Mouse (Mus musculus) intestine, postnatal 0 days (tissue): ENCODE results near the gene Ddx47. TPM values are rescaled to one million over a fixed set of nuclear protein-coding genes. Genes with fewer than 3 reads are reported as not detected.

Experiments
- ATAC-seq: fragments of 200-750 bp; cut with Nextera tagmentation; 2 replicates; pipeline ENCODE4 v1.8.0; 2017; ENCODE audit warnings: mild to moderate bottlenecking, moderate TSS enrichment, moderate library complexity
- H3K27ac ChIP-seq: fragments of 300-500 bp; sonication (generic); 2 replicates; pipeline ENCODE4 v1.5.1; 2014; ENCODE audit warnings: mild to moderate bottlenecking, low read depth, low read length, moderate library complexity
- H3K27me3 ChIP-seq: fragments of 300-500 bp; sonication (generic); replicated peaks from 2 replicates; pipeline ENCODE4 v1.6.1; 2014; ENCODE audit warnings: low read length, mixed read lengths; ENCODE audit not compliant: control insufficient read depth, insufficient read depth
- H3K36me3 ChIP-seq: fragments of 300-500 bp; sonication (generic); 2 replicates; pipeline ENCODE4 v1.6.1; 2014; ENCODE audit warnings: mild to moderate bottlenecking, moderate library complexity; ENCODE audit not compliant: control insufficient read depth, insufficient read depth
- H3K4me1 ChIP-seq: fragments of 300-500 bp; sonication (generic); replicated peaks from 2 replicates; pipeline ENCODE4 v1.6.1; 2014; ENCODE audit warnings: antibody characterized with exemption, low read length, mixed read lengths; ENCODE audit not compliant: control insufficient read depth, insufficient read depth
- H3K4me2 ChIP-seq: fragments of 300-500 bp; sonication (generic); replicated peaks from 2 replicates; pipeline ENCODE4 v1.6.1; 2014; ENCODE audit warnings: low read depth, mild to moderate bottlenecking, moderate library complexity
- H3K4me3 ChIP-seq: fragments of 300-500 bp; sonication (generic); 2 replicates; pipeline ENCODE4 v1.5.1; 2014; ENCODE audit warnings: low read depth, low read length
- H3K9ac ChIP-seq: fragments of 300-500 bp; sonication (generic); 2 replicates; pipeline ENCODE4 v1.6.1; 2014; ENCODE audit warnings: mild to moderate bottlenecking, low read depth, low read length
- H3K9me3 ChIP-seq: fragments of 300-500 bp; sonication (generic); 2 replicates; pipeline ENCODE4 v1.6.1; 2016; ENCODE audit warnings: mixed run types; ENCODE audit not compliant: control insufficient read depth
- CTCF ChIP-seq: sonication (generic); IDR thresholded peaks from 2 replicates; pipeline ENCODE4 v1.5.1; 2016; ENCODE audit warnings: low read depth, mild to moderate bottlenecking, control low read depth, antibody characterized with exemption, moderate library complexity
- WGBS: fragments of 180-500 bp; shearing (Covaris S2); extraction: QIAGEN DNeasy Blood & Tissue Kit; methylation state at CpG from one replicate; pipeline ENCODE4 v1.1.7; 2014; 5-methylcytosine and 5-hydroxymethylcytosine counted together
- polyA plus RNA-seq: library from polyadenylated mRNA; unstranded; fragments of >200 nt; fragmentation: Nextera tagmentation; extraction: Ambion mirVana; gene quantifications from 2 replicates; pipeline ENCODE4 v1.2.1, GENCODE M21; 2015

The Ddx47 gene
- polyA plus RNA-seq, 1 experiment from 2014 or later, result 33.5 TPM

DNA sequence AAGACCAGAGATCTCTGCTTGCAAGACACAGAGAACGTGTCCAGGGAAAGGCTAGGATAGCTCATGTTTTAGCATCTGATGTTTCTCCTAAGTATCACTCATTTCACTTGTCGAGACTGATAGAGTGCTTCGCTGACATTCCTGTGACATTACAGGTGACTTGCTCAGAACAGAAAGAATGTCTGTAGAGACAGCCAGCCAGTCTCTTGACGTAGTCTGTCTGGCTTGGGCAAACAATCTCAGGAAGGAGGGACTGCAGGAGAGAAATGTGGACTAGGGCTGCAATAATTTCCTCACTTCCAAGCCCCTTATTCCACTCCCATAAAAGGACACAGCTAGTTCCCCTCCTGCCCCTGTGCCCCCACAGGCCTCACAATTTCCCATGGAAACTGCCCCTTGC, 11.1 kb upstream of the Ddx47 start:
- no peaks in the 10 kb centered on the region for H3K36me3 ChIP-seq
- no peak overlapping the region for H3K27ac ChIP-seq
- no peak overlapping the region for H3K4me3 ChIP-seq
- H3K4me1 ChIP-seq, result no peaks in the 10 kb centered on the region
- ATAC-seq, result no peak
- no peak for TF ChIP-seq CTCF
- no peak overlapping the region for H3K4me2 ChIP-seq
- H3K27me3 ChIP-seq, result no peaks in the 10 kb centered on the region
- no peaks in the 10 kb centered on the region for H3K9me3 ChIP-seq
- no peak overlapping the region for H3K9ac ChIP-seq
- 45% methylated on average over 4 of the region's 4 CpGs for WGBS

- no peak overlapping the region for H3K4me2 ChIP-seq
- no peak overlapping the region for H3K27ac ChIP-seq
- no peak for ATAC-seq
- no peaks in the 10 kb centered on the region for H3K36me3 ChIP-seq
- H3K4me1 ChIP-seq, result no peaks in the 10 kb centered on the region
- H3K27me3 ChIP-seq, result no peaks in the 10 kb centered on the region
- no peak overlapping the region for H3K9ac ChIP-seq
- no peaks in the 10 kb centered on the region for H3K9me3 ChIP-seq
- TF ChIP-seq CTCF, result no peak
- H3K4me3 ChIP-seq, result no peak overlapping the region
- WGBS, result 90% methylated on average over 4 of the region's 4 CpGs
These were observed 9.4 kb upstream of the Ddx47 start for GRCm38 (mm10) chr6:135001991-135002390.

GRCm38 (mm10) chr6:135006372-135006771, 5.0 kb upstream of the Ddx47 start:
- no peak overlapping the region for H3K4me3 ChIP-seq
- H3K9ac ChIP-seq, result no peak overlapping the region
- H3K27ac ChIP-seq, result no peak overlapping the region
- no peaks in the 10 kb centered on the region for H3K36me3 ChIP-seq
- no peak overlapping the region for H3K4me2 ChIP-seq
- no peak for ATAC-seq
- no peaks in the 10 kb centered on the region for H3K27me3 ChIP-seq
- TF ChIP-seq CTCF, result no peak
- WGBS, result 81% methylated on average over 4 of the region's 4 CpGs
- no peaks in the 10 kb centered on the region for H3K9me3 ChIP-seq
- H3K4me1 ChIP-seq, result no peaks in the 10 kb centered on the region

DNA sequence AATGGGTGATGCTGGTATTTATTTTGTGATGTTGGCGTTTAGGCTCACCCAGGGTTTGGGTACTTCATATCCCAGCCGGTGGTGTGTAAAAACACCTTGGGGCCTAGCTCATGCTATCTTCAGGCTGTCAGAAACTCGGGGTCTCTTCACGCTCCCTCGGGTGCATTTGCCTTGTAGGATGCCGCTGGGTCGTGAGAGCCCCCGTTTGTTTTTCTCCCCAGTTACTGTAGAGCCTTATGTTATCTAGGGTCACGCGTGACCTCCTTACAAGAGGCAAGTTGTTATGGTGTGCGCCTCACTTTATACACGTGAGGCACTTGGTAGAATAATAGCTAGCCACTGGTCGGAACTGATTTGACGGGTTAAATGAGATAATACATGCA, 313 bp downstream of the Ddx47 start:
- Histone ChIP-seq H3K27me3 (no peaks in the 10 kb centered on the region), H3K9ac (peak overlapping the region; percentile 85), H3K4me3 (peak overlapping the region; percentile 85), H3K4me2 (peak overlapping the region; percentile 79), H3K27ac (peak overlapping the region; percentile 28; the same call in 1 of the 2 replicates), H3K4me1 (no peaks in the 10 kb centered on the region), H3K9me3 (no peaks in the 10 kb centered on the region), H3K36me3 (peaks cover 27% of the 10 kb centered on the region)
- no peak for TF ChIP-seq CTCF
- peak; percentile 35 for ATAC-seq
- under 1% methylated on average over 14 of the region's 14 CpGs for WGBS

DNA sequence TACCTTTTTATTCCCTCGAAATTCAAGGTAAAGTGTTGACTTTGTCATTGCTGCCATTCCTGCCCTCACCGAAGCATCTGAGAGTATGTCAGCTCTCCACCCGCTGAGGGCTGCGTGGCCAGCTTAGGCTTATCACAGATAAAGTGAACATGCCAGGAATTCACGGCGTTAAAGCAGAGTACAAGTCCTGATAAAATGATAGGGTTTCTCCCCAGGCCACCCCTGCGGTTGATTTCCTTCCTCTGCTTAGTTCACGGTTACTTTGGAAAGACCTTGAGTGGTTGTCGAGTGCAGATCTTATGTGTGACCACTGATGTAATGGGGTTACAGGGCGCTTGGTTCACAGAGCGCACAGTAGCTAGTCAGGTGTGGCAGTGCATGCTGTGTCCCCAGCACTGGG, 5.8 kb downstream of the Ddx47 start:
- H3K27ac ChIP-seq, result no peak overlapping the region
- no peak for ATAC-seq
- no peak for TF ChIP-seq CTCF
- no peaks in the 10 kb centered on the region for H3K4me1 ChIP-seq
- H3K4me2 ChIP-seq, result no peak overlapping the region
- H3K4me3 ChIP-seq, result no peak overlapping the region
- no peak overlapping the region for H3K9ac ChIP-seq
- no peaks in the 10 kb centered on the region for H3K9me3 ChIP-seq
- H3K27me3 ChIP-seq, result no peaks in the 10 kb centered on the region
- peaks cover 80% of the 10 kb centered on the region for H3K36me3 ChIP-seq
- 84% methylated on average over 11 of the region's 11 CpGs for WGBS

GRCm38 (mm10) chr6:135019564-135019963, 8.2 kb downstream of the Ddx47 start:
- H3K9ac ChIP-seq, result no peak overlapping the region
- H3K4me1 ChIP-seq, result no peaks in the 10 kb centered on the region
- no peak overlapping the region for H3K27ac ChIP-seq
- H3K27me3 ChIP-seq, result no peaks in the 10 kb centered on the region
- ATAC-seq, result no peak
- no peaks in the 10 kb centered on the region for H3K9me3 ChIP-seq
- H3K4me2 ChIP-seq, result no peak overlapping the region
- peaks cover 93% of the 10 kb centered on the region for H3K36me3 ChIP-seq
- H3K4me3 ChIP-seq, result no peak overlapping the region
- 81% methylated on average over 10 of the region's 10 CpGs for WGBS
- TF ChIP-seq CTCF, result no peak

DNA sequence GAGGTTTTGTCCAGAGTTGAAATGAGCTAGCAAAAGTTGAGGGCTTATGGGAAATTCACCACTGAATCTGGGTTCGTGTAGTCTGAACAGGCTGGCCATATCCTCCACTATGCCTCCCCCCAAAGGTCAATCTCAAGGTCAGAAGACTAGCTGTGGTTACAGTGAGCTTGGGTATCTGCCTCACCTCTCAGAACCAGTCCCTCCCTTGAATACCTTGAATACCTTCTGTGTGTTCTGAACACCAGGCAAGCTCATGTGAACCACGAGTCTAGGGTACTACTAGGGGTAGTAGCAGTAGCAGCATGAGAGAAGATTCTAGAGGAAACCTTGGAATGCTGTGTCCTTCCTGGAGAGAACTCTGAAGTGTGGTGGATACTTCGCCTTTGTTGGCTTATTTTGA, 10.2 kb downstream of the Ddx47 start:
- Histone ChIP-seq H3K9me3 (no peaks in the 10 kb centered on the region), H3K4me3 (no peak overlapping the region), H3K27ac (no peak overlapping the region), H3K27me3 (no peaks in the 10 kb centered on the region), H3K4me2 (no peak overlapping the region), H3K4me1 (no peaks in the 10 kb centered on the region), H3K36me3 (peaks cover 76% of the 10 kb centered on the region), H3K9ac (no peak overlapping the region)
- TF ChIP-seq CTCF, result no peak
- 88% methylated on average over 3 of the region's 3 CpGs for WGBS
- no peak for ATAC-seq
